Mouse (Mus musculus) CH12.LX (cell line): ENCODE results near the gene Armc3.

ENCODE experiments used
- CTCF ChIP-seq, 2 experiments: IDR thresholded peaks in 1 of 2; conservative IDR thresholded peaks in 1 of 2; 2 replicates each; pipeline ENCODE4 v1.5.1; 2011 to 2012; ENCODE audit warnings: low read depth in 2 of 2, low read length in 2 of 2, improper control_type of control experiment in 1 of 2, inconsistent platforms in 1 of 2, mild to moderate bottlenecking in 1 of 2, moderate library complexity in 1 of 2
- EP300 ChIP-seq: IDR thresholded peaks from 2 replicates; pipeline ENCODE4 v1.6.1; 2011; ENCODE audit warnings: low read length, improper control_type of control experiment
- ETS1 ChIP-seq: conservative IDR thresholded peaks from 2 replicates; pipeline ENCODE4 v1.6.1; 2012; ENCODE audit warnings: low read depth, mild to moderate bottlenecking, inconsistent platforms, low read length, improper control_type of control experiment, moderate library complexity
- JUND ChIP-seq: conservative IDR thresholded peaks from 2 replicates; pipeline ENCODE4 v1.6.1; 2011; ENCODE audit warnings: low read depth, low read length, improper control_type of control experiment
- KAT2A ChIP-seq: IDR thresholded peaks from 2 replicates; pipeline ENCODE4 v1.6.1; 2012; ENCODE audit warnings: low read length, improper control_type of control experiment, inconsistent platforms; ENCODE audit not compliant: insufficient replicate concordance
- MAX ChIP-seq: IDR thresholded peaks from 2 replicates; pipeline ENCODE4 v1.6.1; 2011; ENCODE audit warnings: low read length, improper control_type of control experiment
- MYC ChIP-seq: IDR thresholded peaks from 2 replicates; pipeline ENCODE4 v1.6.1; 2011; ENCODE audit warnings: low read depth, mild to moderate bottlenecking, improper control_type of control experiment, low read length
- NELFE ChIP-seq: IDR thresholded peaks from 2 replicates; pipeline ENCODE4 v1.6.1; 2011; ENCODE audit warnings: low read depth, low read length, improper control_type of control experiment
- POLR2A ChIP-seq: IDR thresholded peaks from 2 replicates; pipeline ENCODE4 v1.6.1; 2011; ENCODE audit warnings: low read depth, mild to moderate bottlenecking, improper control_type of control experiment, low read length
- SMC3 ChIP-seq: IDR thresholded peaks from 2 replicates; pipeline ENCODE4 v1.6.1; 2011; ENCODE audit warnings: low read depth, low read length, improper control_type of control experiment
- USF1 ChIP-seq: IDR thresholded peaks from 2 replicates; pipeline ENCODE4 v1.6.1; 2014; ENCODE audit warnings: low read depth, mild to moderate bottlenecking, inconsistent platforms, low read length, improper control_type of control experiment
- ZC3H11A ChIP-seq: IDR thresholded peaks from 2 replicates; pipeline ENCODE4 v1.6.1; 2012; ENCODE audit warnings: low read depth, mild to moderate bottlenecking, inconsistent platforms, low read length, improper control_type of control experiment
- ZNF384 ChIP-seq: IDR thresholded peaks from 2 replicates; pipeline ENCODE4 v1.6.1; 2012; ENCODE audit warnings: low read depth, low read length, improper control_type of control experiment, inconsistent platforms

DNA sequence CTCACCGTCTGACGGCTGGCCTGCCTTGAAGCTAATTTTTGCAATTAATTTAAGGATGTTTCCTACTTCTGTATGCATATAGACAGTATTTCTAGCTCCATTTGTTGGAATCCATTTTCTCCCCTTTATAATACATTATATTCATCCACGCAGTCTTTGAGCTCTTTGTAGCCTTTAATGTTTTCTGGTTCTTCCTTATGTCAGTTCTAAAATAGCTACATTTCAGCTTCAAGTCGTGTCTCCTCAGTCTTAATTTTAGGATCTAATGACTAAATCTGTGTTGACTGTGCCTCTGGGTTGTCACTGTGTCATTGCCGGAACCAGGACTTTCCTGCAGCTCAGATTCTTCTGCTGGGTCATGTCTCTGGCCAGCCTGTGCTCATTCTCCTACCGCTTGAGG is 61.3 kb downstream of the Armc3 start:
- TF ChIP-seq SMC3: no peak
- TF ChIP-seq NELFE: no peak
- no peak for TF ChIP-seq POLR2A
- no peak for TF ChIP-seq CTCF (conservative IDR thresholded peaks at IDR 0.05 in 1 of 2, IDR thresholded peaks at IDR 0.05 in 1 of 2; ENCODE audit: low read depth in 2 of 2, low read length in 2 of 2)
- no peak for TF ChIP-seq ETS1
- TF ChIP-seq USF1: no peak
- no peak for TF ChIP-seq JUND
- TF ChIP-seq KAT2A: no peak
- TF ChIP-seq ZC3H11A: no peak
- TF ChIP-seq ZNF384: no peak
- TF ChIP-seq EP300: no peak
- no peak for TF ChIP-seq MAX
- no peak for TF ChIP-seq MYC
